Mouse (Mus musculus) stomach, embryonic 16.5 days (tissue): ENCODE measurements around the gene Ubn2. TPM values are rescaled to one million over a fixed set of nuclear protein-coding genes. Genes with fewer than 3 reads are reported as not detected.

Source experiments
- ATAC-seq: fragments of 200-750 bp; cut with Nextera tagmentation; 2 replicates; pipeline ENCODE4 v1.8.0; 2017; ENCODE audit warnings: moderate number of reproducible peaks, moderate TSS enrichment; ENCODE audit not compliant: insufficient read depth, low FRiP score
- H3K27ac ChIP-seq: fragments of 300-500 bp; sonication (generic); 2 replicates; pipeline ENCODE4 v1.5.1; 2014; ENCODE audit warnings: low read length
- H3K27me3 ChIP-seq: fragments of 300-500 bp; sonication (generic); 2 replicates; pipeline ENCODE4 v1.6.1; 2014; ENCODE audit warnings: low read length, control low read depth, mixed read lengths; ENCODE audit not compliant: control insufficient read depth, insufficient read depth
- H3K36me3 ChIP-seq: fragments of 300-500 bp; sonication (generic); 2 replicates; pipeline ENCODE4 v1.6.1; 2014; ENCODE audit warnings: low read length; ENCODE audit not compliant: control insufficient read depth, insufficient read depth
- H3K4me1 ChIP-seq: fragments of 300-500 bp; sonication (generic); 2 replicates; pipeline ENCODE4 v1.6.1; 2014; ENCODE audit warnings: low read length, control low read depth, mixed read lengths; ENCODE audit not compliant: control insufficient read depth, insufficient read depth
- H3K4me2 ChIP-seq: fragments of 300-500 bp; sonication (generic); 2 replicates; pipeline ENCODE4 v1.6.1; 2014; ENCODE audit warnings: low read depth, low read length, mixed read lengths
- H3K4me3 ChIP-seq: fragments of 300-500 bp; sonication (generic); replicated peaks from 2 replicates; pipeline ENCODE4 v1.5.1; 2014; ENCODE audit warnings: mild to moderate bottlenecking, low read length
- H3K9ac ChIP-seq: fragments of 300-500 bp; sonication (generic); 2 replicates; pipeline ENCODE4 v1.6.1; 2014; ENCODE audit warnings: low read length
- H3K9me3 ChIP-seq: fragments of 300-500 bp; sonication (generic); replicated peaks from 2 replicates; pipeline ENCODE4 v1.6.1; 2016; ENCODE audit warnings: low read length, control low read depth; ENCODE audit not compliant: control insufficient read depth
- WGBS: fragments of 180-500 bp; shearing (Covaris S2); extraction: QIAGEN DNeasy Blood & Tissue Kit; methylation state at CpG from one replicate; pipeline ENCODE4 v1.1.7; 2014; 5-methylcytosine and 5-hydroxymethylcytosine counted together
- polyA plus RNA-seq: library from polyadenylated mRNA; unstranded; fragments of >200 nt; fragmentation: Nextera tagmentation; extraction: Ambion mirVana; gene quantifications from 2 replicates; pipeline ENCODE4 v1.2.1, GENCODE M21; 2015

Gene Ubn2
- polyA plus RNA-seq, 1 experiment from 2014 or later, result 13.0 TPM

DNA sequence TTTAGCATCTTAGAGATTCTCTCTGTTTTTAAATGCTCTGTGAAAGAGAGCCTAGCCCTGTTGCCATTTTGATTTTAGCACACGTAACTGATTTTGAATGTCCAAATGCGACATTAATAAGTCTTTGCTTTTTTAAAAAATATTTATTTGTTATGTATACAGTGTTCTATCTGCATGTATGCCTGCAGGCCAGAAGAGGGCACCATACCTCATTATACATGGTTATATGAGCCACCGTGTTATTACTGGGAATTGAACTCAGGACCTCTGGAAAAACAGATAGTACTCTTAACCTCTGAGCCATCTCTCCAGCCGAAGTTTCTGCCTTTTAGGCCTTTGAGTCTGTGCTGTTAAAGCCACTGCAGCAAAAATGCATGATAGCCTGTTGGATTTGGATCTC, 35.8 kb downstream of the Ubn2 start:
- H3K27ac ChIP-seq, result no peak overlapping the region
- H3K4me1 ChIP-seq, result no peaks in the 10 kb centered on the region
- no peak overlapping the region for H3K9ac ChIP-seq
- no peaks in the 10 kb centered on the region for H3K9me3 ChIP-seq
- ATAC-seq, result no peak
- peaks cover 6% of the 10 kb centered on the region; the same call in 1 of the 2 replicates for H3K36me3 ChIP-seq
- WGBS, result 84% methylated on average over 4 of the region's 4 CpGs
- no peak overlapping the region for H3K4me2 ChIP-seq
- no peaks in the 10 kb centered on the region for H3K27me3 ChIP-seq
- no peak overlapping the region for H3K4me3 ChIP-seq

DNA sequence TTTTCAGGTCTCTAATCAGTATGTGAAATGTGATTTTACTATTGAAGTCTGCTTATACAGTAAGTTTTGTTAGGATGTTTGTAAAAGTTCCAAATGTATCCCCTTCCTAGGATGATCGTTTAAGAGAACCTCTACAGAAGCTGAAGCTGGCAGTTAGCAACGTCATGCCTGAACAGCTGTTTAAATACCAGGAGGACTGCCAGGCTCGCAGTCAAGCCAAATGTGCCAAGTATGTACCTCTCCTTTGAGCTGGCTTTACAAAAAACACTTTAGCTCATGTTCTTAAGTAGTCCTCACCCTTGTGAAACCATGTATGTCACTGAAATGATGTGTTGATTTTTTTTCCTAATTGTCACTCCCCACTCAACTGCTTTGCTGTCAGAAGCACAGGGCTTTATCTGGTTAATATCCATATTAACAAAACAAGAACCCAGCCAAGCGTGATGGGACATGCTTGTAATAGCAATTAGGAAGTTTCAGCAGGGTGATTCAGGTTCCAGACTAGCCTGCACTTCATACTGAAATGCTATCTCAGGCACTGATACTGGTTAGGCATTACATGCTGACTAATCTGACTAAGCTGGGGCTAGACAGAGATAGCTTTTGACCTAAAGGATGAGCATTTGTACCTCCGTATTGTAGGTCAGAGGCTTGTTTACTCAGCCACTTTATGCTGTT, 48.1 kb downstream of the Ubn2 start:
- Histone ChIP-seq H3K9me3 (no peaks in the 10 kb centered on the region), H3K4me2 (no peak overlapping the region), H3K9ac (no peak overlapping the region), H3K4me1 (no peaks in the 10 kb centered on the region), H3K27ac (no peak overlapping the region), H3K27me3 (no peaks in the 10 kb centered on the region), H3K36me3 (peaks cover 18% of the 10 kb centered on the region), H3K4me3 (no peak overlapping the region)
- WGBS, result 61% methylated on average over 5 of the region's 5 CpGs
- no peak for ATAC-seq

DNA sequence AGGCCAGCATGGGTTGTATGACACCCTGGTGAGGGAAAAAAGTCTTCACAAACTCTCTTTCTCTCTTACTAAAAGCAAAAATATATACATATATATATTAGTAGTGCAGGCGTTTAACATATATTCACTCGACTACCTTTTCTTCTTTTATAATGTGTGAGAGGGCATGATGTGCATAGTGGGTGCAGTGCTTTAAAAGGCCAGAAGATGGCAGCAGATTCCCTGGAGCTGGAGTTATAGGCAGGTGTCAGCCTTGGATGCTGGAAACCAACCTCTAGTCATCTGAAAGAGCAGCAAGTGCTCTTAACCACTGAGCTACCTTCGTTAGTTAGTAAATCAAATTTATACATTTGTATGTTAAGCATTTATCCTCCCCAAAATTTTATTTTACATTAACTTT, 58.8 kb downstream of the Ubn2 start:
- ATAC-seq, result no peak
- Histone ChIP-seq H3K36me3 (peaks cover 8% of the 10 kb centered on the region; the same call in 1 of the 2 replicates), H3K9ac (no peak overlapping the region), H3K4me1 (no peaks in the 10 kb centered on the region), H3K4me2 (no peak overlapping the region), H3K27ac (no peak overlapping the region), H3K27me3 (no peaks in the 10 kb centered on the region), H3K9me3 (no peaks in the 10 kb centered on the region), H3K4me3 (no peak overlapping the region)
- 89% methylated on average over 3 of the region's 3 CpGs for WGBS

DNA sequence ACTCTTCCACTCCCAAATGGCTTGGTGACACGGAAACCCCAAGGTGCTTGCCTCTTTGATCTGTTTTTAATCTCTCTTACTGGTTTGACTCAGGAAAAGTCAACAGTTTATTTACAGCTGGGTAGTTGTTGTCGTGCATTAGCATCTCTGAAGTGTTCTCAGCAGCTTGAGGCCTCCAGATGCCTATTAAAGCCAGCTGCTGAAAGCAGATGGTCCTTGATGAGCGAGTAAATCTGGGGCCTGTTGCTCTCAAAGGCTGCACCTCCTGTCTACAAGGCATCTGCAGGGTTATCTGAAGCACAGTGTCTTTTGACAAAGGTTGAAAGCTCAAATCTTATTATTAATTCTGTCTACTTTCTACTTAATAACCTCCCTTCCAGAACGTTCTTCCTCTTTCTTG, 61.9 kb downstream of the Ubn2 start:
- no peaks in the 10 kb centered on the region for H3K9me3 ChIP-seq
- H3K27ac ChIP-seq, result no peak overlapping the region
- H3K4me1 ChIP-seq, result no peaks in the 10 kb centered on the region
- H3K9ac ChIP-seq, result no peak overlapping the region
- no peaks in the 10 kb centered on the region for H3K27me3 ChIP-seq
- 45% methylated on average over 4 of the region's 4 CpGs for WGBS
- H3K4me2 ChIP-seq, result no peak overlapping the region
- H3K4me3 ChIP-seq, result no peak overlapping the region
- no peak for ATAC-seq
- peaks cover 8% of the 10 kb centered on the region; the same call in 1 of the 2 replicates for H3K36me3 ChIP-seq

DNA sequence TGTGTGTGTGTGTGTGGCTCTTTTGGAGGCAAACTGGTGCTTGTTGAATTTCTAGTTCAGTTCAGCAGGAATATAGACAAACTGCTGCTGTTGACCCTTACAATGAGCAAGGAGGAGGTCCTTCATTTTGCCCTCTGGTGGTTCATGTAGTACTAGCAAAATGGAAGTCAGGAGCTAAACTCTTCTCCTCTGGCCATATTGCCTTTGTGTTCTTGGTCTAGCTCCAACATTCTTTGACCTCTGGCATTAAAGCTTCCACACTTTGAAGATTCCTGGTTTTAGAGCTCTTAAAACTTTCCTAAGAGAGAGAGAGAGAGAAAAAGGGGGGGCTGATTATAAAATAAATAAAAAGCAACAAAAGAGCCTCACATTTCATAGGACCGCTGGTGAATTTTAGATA, 78.3 kb downstream of the Ubn2 start:
- no peak overlapping the region for H3K27ac ChIP-seq

DNA sequence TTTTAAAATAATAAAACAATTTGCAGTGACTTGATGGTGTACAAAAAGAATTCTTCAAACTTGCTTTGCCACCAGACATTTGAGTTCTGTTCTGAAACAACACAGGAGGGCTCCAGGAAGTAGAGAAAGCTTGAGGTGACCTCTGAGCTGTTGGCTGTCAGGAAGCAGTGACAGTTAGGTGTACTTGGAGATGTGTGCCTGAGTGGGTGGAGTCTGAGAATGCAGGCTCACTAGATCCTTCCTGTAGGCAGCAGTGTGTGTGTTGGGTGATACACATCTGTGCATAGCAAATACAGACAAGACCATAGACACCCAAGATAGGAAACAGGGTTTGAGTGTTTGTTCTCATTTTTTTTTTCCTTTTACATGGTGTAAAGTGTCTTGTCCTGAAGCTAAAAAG, 79.1 kb downstream of the Ubn2 start:
- Histone ChIP-seq H3K9ac (no peak overlapping the region), H3K27ac (no peak overlapping the region), H3K4me3 (no peak overlapping the region), H3K27me3 (no peaks in the 10 kb centered on the region), H3K9me3 (no peaks in the 10 kb centered on the region), H3K36me3 (no peaks in the 10 kb centered on the region), H3K4me1 (no peaks in the 10 kb centered on the region), H3K4me2 (no peak overlapping the region)
- no peak for ATAC-seq

More for the DNA sequence above, 78.3 kb downstream of the Ubn2 start:
- Histone ChIP-seq H3K36me3 (no peaks in the 10 kb centered on the region), H3K4me1 (no peaks in the 10 kb centered on the region), H3K9ac (no peak overlapping the region), H3K9me3 (no peaks in the 10 kb centered on the region), H3K27me3 (no peaks in the 10 kb centered on the region), H3K4me2 (no peak overlapping the region), H3K4me3 (no peak overlapping the region)
- WGBS, result 85% methylated on average over 1 of the region's 1 CpGs
- ATAC-seq, result no peak

DNA sequence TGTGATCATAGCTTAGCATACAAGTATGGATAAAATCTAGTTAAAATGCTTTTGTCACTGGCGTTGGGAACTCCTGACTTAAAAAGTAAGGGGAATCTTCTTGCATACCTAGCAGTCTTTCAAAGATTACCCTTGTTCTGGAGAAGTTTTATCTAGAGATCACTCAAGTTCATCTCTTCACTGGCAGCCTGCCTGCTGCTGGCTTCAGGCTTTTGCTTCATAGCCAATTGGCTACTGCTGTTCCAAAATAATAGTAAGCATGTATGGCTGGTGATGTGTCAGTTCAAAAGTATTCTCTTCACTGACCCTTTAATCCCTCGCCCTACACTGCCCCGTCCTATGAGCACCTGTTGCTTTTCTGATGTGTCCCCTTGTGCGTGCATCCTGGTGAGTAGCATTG, 81.5 kb downstream of the Ubn2 start:
- no peak for ATAC-seq

DNA sequence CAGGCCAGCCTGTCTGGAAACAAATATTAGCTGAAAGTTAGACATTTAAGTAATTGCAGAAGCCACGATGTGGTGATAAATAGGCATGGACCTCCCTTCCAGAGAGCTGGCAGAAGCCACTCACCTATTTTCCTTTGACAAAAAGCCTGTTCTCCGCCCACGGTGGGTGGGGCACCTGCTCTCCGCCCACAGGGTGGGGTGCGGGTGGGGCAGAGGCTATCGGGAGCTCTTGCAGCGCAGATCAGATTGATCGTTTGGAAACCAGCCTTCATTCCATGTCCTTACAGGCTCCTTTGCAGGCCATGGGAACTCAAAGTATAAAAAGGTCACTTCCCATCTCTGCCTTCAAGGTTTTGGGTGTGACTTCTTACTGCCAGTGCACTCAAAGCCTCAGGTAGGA, 90.1 kb downstream of the Ubn2 start:
- no peak overlapping the region for H3K9ac ChIP-seq
- H3K27me3 ChIP-seq, result no peaks in the 10 kb centered on the region
- no peaks in the 10 kb centered on the region for H3K4me1 ChIP-seq
- H3K36me3 ChIP-seq, result no peaks in the 10 kb centered on the region
- 14% methylated on average over 8 of the region's 8 CpGs for WGBS
- H3K9me3 ChIP-seq, result no peaks in the 10 kb centered on the region
- no peak overlapping the region for H3K4me2 ChIP-seq
- no peak overlapping the region for H3K4me3 ChIP-seq
- no peak overlapping the region for H3K27ac ChIP-seq
- no peak for ATAC-seq

More for the DNA sequence above, 81.5 kb downstream of the Ubn2 start:
- Histone ChIP-seq H3K4me1 (no peaks in the 10 kb centered on the region), H3K27me3 (no peaks in the 10 kb centered on the region), H3K36me3 (no peaks in the 10 kb centered on the region), H3K9ac (no peak overlapping the region), H3K9me3 (no peaks in the 10 kb centered on the region), H3K4me3 (no peak overlapping the region), H3K27ac (no peak overlapping the region), H3K4me2 (no peak overlapping the region)
- 89% methylated on average over 4 of the region's 4 CpGs for WGBS

DNA sequence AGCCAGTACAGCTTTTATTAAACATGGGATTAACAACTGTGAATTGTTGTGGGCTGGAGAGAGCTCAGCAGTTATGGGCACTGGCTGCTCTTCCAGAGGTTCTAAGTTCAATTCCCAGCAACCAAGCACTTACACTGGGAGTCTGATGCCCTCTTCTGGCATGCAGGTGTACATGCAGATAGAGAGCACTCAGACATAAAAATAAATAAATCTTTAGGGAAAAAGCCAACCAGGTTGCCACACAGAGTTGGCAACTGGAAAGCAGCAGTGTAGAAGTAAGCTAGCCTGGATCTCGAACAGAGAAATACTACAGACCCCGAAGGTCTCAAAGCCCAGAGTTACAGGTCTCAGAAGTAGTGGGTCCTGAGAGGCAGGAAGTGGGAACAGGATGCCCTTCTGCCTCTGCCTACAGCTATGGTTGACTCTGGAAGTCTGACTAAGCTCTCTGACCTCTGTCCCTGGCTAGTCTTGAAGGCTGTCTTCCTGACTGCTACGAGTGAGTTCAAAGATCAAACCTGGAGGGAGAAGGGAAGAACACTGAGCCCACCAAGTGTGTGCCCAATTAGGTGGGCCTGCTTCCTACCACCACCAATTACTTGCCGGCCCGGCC, 97.6 kb downstream of the Ubn2 start:
- Histone ChIP-seq H3K4me1 (peaks cover 6% of the 10 kb centered on the region), H3K27ac (no peak overlapping the region), H3K9me3 (no peaks in the 10 kb centered on the region), H3K4me2 (no peak overlapping the region), H3K36me3 (no peaks in the 10 kb centered on the region), H3K4me3 (no peak overlapping the region), H3K27me3 (no peaks in the 10 kb centered on the region), H3K9ac (no peak overlapping the region)
- ATAC-seq, result no peak
- 60% methylated on average over 5 of the region's 5 CpGs for WGBS
